Mouse (Mus musculus) hindbrain, embryonic 10.5 days (tissue): ENCODE results near the gene Arhgef3. TPM values are rescaled to one million over a fixed set of nuclear protein-coding genes. Genes with fewer than 3 reads are reported as not detected.

ENCODE experiments used
- DNase-seq: peaks from one replicate; pipeline ENCODE4 v3.0.0-alpha.2; 2017; ENCODE audit warnings: low spot score
- H3K27ac ChIP-seq: fragments of 300-500 bp; sonication (generic); 2 replicates; pipeline ENCODE4 v1.5.1; 2016; ENCODE audit warnings: mild to moderate bottlenecking, moderate library complexity
- H3K27me3 ChIP-seq: fragments of 300-500 bp; sonication (generic); 2 replicates; pipeline ENCODE4 v1.6.1; 2016; ENCODE audit warnings: mild to moderate bottlenecking; ENCODE audit not compliant: poor library complexity, insufficient read depth, severe bottlenecking
- H3K36me3 ChIP-seq: fragments of 300-500 bp; sonication (generic); 2 replicates; pipeline ENCODE4 v1.6.1; 2016; ENCODE audit warnings: mild to moderate bottlenecking, moderate library complexity
- H3K4me1 ChIP-seq: fragments of 300-500 bp; sonication (generic); replicated peaks from 2 replicates; pipeline ENCODE4 v1.6.1; 2016; ENCODE audit warnings: mild to moderate bottlenecking
- H3K4me3 ChIP-seq: fragments of 300-500 bp; sonication (generic); 2 replicates; pipeline ENCODE4 v1.5.1; 2016; ENCODE audit warnings: mild to moderate bottlenecking, moderate library complexity
- H3K9me3 ChIP-seq: fragments of 300-500 bp; sonication (generic); 2 replicates; pipeline ENCODE4 v1.6.1; 2016; ENCODE audit warnings: mild to moderate bottlenecking, moderate library complexity
- WGBS: fragments of 180-500 bp; shearing (Covaris S2); methylation state at CpG from one replicate; pipeline ENCODE4 v1.1.7; 2016; 5-methylcytosine and 5-hydroxymethylcytosine counted together
- polyA plus RNA-seq: library from polyadenylated mRNA; unstranded; fragments of >200 nt; fragmentation: Nextera tagmentation; extraction: Ambion mirVana; gene quantifications from 2 replicates; pipeline ENCODE4 v1.2.1, GENCODE M21; 2016

The Arhgef3 gene
- polyA plus RNA-seq, 1 experiment from 2014 or later, result 3.6 TPM

DNA sequence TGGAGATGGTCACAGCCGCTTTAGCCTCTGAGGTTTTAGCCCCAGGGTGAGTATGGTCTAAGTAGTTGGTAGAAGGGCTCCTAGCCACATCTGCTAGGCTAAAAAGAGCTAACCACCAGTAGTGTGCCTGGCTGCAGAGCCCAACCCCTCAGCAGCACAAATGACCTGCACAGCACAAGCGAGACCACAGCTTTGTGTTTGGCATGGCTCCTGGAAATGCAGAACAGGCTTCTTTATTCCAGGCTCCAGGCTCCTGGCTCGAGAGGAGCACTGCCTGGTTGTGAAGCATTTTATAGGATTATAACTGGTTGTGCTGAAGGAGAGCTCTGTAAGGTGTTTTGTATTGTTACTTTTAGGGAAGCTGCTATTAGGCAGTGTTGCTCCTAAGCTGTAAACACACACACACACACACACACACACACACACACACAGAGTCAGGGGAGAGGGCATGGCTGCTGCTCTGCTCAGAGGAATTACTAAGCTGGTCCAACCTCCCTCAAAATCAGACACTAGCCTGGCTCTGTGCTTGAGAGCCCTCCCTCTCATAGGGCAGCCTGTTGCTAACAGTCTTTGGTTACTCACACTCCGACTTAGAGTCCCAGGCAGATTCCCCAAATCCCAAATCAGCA lies 217.8 kb downstream of the Arhgef3 start:
- no peaks in the 10 kb centered on the region for H3K36me3 ChIP-seq
- no peaks in the 10 kb centered on the region for H3K9me3 ChIP-seq
- 61% methylated on average over 4 of the region's 4 CpGs for WGBS
- peaks cover 45% of the 10 kb centered on the region for H3K27me3 ChIP-seq
- H3K4me3 ChIP-seq, result no peak overlapping the region
- H3K4me1 ChIP-seq, result peaks cover 17% of the 10 kb centered on the region
- H3K27ac ChIP-seq, result no peak overlapping the region
- DNase-seq, result no peak

DNA sequence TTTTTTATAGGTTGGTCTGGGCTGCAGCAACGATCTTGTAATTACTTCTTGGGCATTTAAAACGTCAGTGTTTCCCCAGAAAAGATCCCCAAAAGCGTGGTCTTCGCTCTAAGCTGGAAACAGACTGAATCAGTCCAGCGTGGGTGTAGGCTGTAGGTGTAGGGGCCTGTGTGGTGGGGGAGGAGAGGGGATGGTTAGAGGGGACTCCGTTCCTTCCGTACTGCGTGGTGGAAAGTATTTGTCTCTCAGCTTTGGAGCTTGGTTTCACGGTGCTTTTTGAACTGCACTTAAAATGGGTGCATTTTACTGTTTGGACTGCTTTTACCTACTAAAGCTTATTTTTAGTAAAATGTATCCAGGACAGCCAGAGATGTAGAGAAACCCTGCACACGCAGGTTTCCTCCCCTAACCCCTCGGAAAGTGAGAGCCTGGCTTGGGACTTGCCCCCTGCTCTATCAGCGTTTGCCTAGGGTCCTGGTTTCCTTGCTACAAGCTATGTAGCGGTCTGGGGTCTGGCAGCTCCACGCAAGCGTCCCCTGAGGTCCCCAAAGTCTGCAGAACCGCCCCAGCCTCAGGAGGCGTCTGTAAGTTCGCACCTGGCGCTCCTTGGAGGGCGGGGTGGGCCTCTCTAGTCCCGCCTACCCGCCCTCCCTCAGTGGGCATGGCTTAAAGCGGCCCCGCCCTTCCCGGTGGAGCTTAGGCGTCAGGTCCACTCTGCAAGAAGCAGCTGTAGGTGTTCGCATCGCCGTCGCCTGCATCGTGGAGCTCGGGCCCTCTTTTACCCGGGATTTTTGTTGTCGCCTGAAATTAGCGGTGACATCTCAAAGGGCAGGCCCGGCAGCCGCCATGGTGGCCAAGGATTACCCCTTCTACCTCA lies 220.9 kb downstream of the Arhgef3 start:
- Histone ChIP-seq H3K4me3 (peak overlapping the region; percentile 58), H3K27me3 (peaks cover 49% of the 10 kb centered on the region), H3K4me1 (peaks cover 17% of the 10 kb centered on the region), H3K9me3 (no peaks in the 10 kb centered on the region), H3K36me3 (no peaks in the 10 kb centered on the region), H3K27ac (0 out of 2 replicates have a peak overlapping the region, but pooled peaks have one; percentile 41)
- peak; percentile 79 for DNase-seq
- WGBS, result 3% methylated on average over 37 of the region's 37 CpGs

DNA sequence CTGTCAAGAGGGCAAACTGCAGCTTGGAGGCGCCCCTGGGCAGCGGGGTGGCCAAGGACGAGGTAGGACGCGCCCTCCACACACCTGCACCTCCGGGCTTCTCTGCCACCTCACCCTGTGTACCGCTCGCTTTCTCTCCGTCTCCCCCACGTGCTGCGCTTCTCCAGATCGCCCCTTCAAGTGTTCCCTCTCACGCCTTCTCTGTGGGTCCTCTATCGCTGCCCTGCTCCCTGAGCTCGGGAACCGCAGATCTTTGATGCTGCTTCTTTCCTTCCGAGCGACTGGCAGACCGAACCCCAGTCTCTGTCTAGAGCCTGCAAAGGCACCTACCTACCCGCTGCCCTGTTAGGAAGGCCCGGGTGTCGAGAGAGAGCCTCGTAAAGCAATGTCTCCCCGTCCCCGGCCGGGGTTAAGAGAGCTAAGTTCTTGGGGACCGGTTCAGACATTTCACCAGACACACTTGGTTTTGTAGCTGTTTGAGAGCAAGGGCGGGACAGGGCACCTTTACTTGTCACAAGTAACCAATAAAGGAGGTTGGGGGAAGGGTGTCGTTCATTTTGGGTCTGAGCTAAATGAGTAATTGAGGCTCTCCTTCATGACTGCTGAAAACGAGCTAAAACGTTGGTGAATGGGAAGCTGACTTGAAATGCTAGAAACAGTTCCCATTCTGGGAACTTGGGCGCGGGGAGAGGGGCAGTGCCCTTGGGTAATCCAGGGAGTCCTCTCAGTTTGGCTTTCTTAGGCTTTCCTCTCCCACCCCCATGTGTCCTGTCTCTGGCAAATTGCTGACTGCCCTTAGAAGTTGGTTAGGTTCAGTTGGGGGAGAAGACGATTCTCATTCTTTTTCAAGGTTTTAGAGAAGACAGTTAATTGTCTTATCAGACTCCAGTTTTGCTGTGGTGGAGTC lies 221.8 kb downstream of the Arhgef3 start:
- H3K4me1 ChIP-seq, result peaks cover 17% of the 10 kb centered on the region
- DNase-seq, result peak; percentile 40
- H3K9me3 ChIP-seq, result no peaks in the 10 kb centered on the region
- peaks cover 49% of the 10 kb centered on the region for H3K27me3 ChIP-seq
- no peaks in the 10 kb centered on the region for H3K36me3 ChIP-seq
- peak overlapping the region; percentile 41; the same call in 1 of the 2 replicates for H3K27ac ChIP-seq
- H3K4me3 ChIP-seq, result peak overlapping the region; percentile 58
- WGBS, result 4% methylated on average over 34 of the region's 34 CpGs

DNA sequence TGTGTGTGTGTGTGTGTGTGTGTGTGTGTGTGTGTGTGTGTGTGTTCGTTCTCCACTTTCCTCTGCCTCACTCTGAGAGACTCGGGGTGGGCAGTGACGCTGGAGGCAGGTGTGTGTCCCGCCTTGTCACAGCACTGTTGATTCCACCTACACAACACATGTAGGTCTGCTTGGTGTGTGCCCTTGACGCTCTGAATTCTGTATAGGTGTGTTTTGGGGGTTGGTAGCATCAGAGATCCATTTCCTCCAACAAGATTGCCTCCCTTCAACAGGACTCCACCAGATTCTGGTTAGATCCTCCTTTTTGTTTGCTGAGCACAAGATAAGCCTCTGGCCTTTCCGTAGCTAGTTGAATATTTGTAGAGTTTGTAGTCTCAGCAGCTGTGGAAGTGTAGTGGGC lies 222.5 kb downstream of the Arhgef3 start:
- Histone ChIP-seq H3K9me3 (no peaks in the 10 kb centered on the region), H3K27ac (no peak overlapping the region), H3K4me3 (peak overlapping the region; percentile 58; the same call in 1 of the 2 replicates), H3K4me1 (peaks cover 17% of the 10 kb centered on the region), H3K36me3 (no peaks in the 10 kb centered on the region), H3K27me3 (peaks cover 47% of the 10 kb centered on the region)
- 70% methylated on average over 6 of the region's 6 CpGs for WGBS
- no peak for DNase-seq

DNA sequence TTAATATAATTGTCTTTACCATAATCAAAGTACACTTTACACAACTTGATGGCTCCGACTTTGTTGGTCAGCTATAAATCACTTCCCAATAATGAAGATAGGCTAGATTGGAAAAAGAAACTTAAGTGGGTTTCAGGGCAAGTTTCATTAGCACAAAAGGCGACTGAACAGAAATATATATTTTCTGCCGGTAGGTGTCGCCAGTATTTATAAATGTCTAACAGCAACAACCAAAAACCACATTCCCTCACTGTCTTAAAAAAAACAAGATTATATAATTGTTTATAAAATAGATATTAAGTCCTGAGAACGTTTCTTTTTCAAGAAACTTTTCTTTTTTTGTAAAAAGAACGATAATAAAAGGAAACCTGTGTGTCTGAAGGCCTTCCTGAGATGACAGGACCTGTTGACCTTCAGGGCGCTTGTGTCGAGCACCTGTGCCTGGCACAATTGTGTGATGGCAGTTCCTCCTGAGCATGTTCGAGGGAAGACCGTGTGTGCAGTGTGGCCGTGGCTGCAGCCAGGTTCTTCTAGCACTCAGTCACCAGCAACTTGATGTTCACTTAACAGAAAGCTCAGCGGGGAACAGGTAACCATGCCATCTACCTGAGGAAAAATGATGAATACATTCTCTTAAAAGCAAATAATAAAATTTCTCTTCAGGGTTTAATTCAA lies 223.5 kb downstream of the Arhgef3 start:
- Histone ChIP-seq H3K36me3 (no peaks in the 10 kb centered on the region), H3K27me3 (peaks cover 44% of the 10 kb centered on the region), H3K9me3 (no peaks in the 10 kb centered on the region), H3K27ac (no peak overlapping the region), H3K4me1 (peaks cover 17% of the 10 kb centered on the region), H3K4me3 (no peak overlapping the region)
- no peak for DNase-seq
- 41% methylated on average over 12 of the region's 12 CpGs for WGBS

DNA sequence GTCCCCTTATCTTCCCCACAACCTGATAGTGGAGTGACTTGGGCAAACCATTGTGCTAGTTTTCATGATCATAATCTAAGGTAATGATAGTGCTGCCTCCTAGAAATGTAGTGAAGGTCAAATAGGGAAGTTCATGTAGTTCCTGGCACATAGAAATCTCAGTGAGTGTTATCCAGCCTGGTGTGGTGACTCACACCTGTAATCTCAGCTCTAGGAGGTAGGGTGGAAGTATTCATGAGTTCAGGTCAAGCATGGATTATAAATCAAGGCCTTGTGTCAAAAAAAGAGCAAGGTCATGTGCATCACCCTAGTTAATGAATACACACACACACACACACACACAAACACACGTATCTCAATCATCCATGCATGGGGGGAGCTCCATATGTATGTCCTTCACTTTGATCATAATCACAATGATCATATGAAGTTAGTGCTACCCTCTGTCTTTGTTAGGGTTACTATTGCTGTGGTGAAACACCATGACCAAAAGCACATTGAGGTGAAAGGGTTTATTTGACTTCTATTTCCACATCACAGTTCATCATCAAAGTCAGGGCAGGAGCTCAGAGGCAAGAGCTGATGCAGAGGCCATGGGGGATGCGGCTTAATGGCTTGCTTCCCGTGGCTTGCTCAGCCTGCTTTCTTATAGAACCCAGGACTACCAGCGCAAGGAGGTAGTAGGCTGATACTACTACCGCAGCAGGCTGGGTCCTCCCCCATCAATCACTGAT lies 226.2 kb downstream of the Arhgef3 start:
- no peak overlapping the region for H3K27ac ChIP-seq
- no peak overlapping the region for H3K4me3 ChIP-seq
- 84% methylated on average over 5 of the region's 5 CpGs for WGBS

DNA sequence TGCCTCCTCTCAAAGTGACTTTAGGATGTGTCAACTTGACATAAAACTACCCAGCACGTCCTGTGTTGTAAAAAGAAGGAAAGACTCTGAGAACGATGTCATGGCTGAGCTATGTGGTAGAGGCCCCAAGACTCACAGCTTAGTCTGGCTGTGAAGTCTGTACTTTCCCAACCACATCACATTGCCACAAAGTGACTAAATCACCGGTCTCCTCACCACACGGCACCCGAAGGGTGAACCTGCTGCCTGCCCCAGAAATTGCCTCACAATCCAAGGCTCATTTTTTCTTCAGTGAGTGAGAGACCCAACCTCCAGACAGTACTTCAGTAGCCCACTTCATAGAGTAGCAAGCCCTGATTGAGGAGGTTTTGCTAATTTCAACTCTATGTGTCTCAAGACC lies 226.8 kb downstream of the Arhgef3 start:
- H3K27me3 ChIP-seq, result peaks cover 14% of the 10 kb centered on the region
- H3K9me3 ChIP-seq, result no peaks in the 10 kb centered on the region
- H3K4me3 ChIP-seq, result no peak overlapping the region
- H3K36me3 ChIP-seq, result no peaks in the 10 kb centered on the region
- WGBS, result 87% methylated on average over 5 of the region's 5 CpGs
- no peak for DNase-seq
- peaks cover 11% of the 10 kb centered on the region for H3K4me1 ChIP-seq
- H3K27ac ChIP-seq, result no peak overlapping the region

More for the DNA sequence above, 226.2 kb downstream of the Arhgef3 start:
- H3K27me3 ChIP-seq, result peaks cover 20% of the 10 kb centered on the region
- no peaks in the 10 kb centered on the region for H3K9me3 ChIP-seq
- no peaks in the 10 kb centered on the region for H3K36me3 ChIP-seq
- H3K4me1 ChIP-seq, result peaks cover 18% of the 10 kb centered on the region
- DNase-seq, result no peak

DNA sequence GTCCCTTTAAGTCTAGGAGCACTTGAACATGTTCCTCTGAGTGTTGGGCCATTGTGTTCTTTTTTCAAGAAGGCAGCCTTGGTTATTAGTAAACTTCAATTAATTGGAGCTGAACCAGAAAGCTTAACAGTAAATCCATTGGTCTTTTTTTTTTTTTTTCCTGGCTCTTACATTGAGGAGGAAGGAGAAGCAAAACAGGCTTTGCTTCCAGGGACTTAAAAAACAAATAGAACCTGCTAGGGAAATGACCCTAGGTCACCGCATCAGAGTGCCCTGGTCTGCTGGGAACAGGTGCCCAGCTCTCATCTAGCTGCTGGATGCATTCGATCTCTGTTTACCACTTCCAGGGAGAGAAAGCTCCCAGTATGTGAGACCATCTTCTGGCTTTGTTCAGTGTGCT lies 227.8 kb downstream of the Arhgef3 start:
- Histone ChIP-seq H3K27ac (no peak overlapping the region), H3K4me3 (no peak overlapping the region), H3K4me1 (peaks cover 8% of the 10 kb centered on the region; the same call in 1 of the 2 replicates), H3K36me3 (no peaks in the 10 kb centered on the region), H3K9me3 (no peaks in the 10 kb centered on the region), H3K27me3 (peaks cover 4% of the 10 kb centered on the region)
- 72% methylated on average over 2 of the region's 2 CpGs for WGBS
- no peak for DNase-seq

DNA sequence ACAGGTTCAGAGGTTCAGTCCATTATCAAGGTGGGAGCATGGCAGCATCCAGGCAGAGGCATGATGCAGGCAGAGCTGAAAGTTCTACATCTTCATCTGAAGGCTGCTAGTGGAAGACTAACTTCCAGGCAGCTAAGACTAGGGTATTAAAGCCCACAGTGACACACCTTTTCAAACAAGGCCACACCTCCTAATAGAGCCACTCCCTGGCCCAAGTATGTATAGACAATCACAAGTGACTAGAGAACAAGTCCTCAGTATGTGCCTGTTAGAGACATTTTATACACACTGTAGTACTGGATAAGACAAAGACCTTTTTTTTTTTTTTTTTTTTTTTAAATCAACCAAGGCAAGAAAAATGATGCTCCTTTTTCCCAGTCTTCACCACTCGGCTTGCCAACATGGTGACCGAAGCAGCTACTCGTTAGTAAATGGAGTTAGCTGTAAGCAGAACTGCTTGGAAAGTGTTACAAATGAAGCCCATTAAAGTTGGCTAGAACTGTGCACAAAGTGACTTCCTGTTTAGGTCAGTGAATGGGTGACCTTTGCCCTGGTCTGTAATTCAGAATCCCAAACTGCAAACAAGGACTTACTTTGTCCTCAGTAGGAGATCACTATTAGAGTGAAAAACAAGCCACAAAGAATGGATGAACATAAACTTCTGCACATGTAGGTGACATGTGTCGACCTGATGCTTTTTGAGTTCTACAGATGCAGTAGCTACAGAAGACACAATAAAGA lies 229.7 kb downstream of the Arhgef3 start:
- WGBS, result 66% methylated on average over 4 of the region's 4 CpGs
- no peak overlapping the region for H3K27ac ChIP-seq
- H3K4me3 ChIP-seq, result no peak overlapping the region
- peaks cover 8% of the 10 kb centered on the region; the same call in 1 of the 2 replicates for H3K4me1 ChIP-seq
- H3K27me3 ChIP-seq, result no peaks in the 10 kb centered on the region
- no peaks in the 10 kb centered on the region for H3K36me3 ChIP-seq
- no peaks in the 10 kb centered on the region for H3K9me3 ChIP-seq
- DNase-seq, result no peak

DNA sequence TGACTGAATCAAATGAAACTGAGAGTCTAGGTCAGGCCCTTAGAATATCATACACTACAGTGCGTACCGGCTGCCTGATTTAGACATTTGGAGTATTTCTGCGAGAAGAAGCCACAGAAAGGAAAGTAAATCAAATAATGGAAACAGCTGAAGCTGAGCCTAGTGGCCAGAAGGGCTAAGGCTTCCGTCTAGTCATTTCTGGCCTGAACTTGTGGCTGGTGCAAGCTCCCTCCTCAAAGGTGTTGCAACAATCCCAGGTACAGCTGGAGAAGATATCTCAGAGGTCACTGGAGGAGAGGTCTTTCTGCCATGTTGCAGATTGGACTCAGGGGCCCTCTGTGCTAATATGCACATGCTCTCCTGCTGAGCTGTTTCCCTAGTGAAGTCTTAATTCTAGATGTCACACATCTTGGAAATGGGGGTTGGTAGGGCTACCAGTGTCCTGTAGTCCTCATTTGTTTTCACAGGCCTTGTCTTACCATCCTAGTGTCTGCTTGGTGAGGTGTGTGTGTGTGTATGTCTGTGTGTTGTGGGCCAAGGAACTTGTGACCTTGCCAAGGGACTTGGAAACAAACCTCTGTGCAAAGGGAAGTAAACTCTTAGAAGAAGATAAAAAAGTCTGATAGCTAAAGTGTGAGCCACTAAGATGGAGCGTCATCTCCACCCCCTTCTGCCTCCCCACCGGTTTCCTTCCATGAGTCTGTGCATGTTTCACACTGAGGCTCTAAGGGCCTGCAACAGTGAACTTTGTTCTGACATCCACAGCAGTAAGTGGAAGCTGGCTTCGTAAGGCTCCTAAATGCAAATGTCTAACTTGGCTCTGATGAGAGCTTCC lies 230.6 kb downstream of the Arhgef3 start:
- Histone ChIP-seq H3K4me3 (no peak overlapping the region), H3K36me3 (no peaks in the 10 kb centered on the region), H3K4me1 (peaks cover 8% of the 10 kb centered on the region; the same call in 1 of the 2 replicates), H3K27me3 (no peaks in the 10 kb centered on the region), H3K27ac (no peak overlapping the region), H3K9me3 (no peaks in the 10 kb centered on the region)
- DNase-seq, result no peak
- 83% methylated on average over 7 of the region's 7 CpGs for WGBS
